Mouse (Mus musculus): Measurements from ENCODE around the gene Tcf15. TPM values are rescaled to one million over a fixed set of nuclear protein-coding genes. Genes with fewer than 3 reads are reported as not detected.

Tcf15 gene
- polyA plus RNA-seq, 1 experiment = 2.9 TPM

DNA sequence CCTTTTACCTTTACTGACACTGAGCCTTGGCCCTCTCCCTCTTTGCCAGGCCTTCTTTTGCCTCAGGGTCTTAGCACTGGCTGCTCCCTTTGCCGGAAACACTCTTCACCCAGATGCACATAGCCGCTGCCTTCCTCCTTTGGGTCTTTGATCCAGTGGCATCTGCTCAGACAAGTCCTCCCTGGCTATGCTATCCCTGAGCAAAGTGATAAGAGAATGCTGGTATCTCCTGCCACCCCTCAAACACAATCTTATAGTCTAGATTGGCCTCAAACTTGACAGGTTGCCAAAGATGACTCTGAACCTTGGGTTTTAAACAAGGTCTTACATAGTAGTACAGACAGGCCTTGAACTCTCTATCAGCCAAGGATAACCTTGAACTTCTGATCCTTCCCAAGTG is 51.2 kb downstream of the Tcf15 start:
- TF ChIP-seq CTCF (conservative IDR thresholded peaks at IDR 0.05; ENCODE audit: insufficient read depth, insufficient read length, low read depth, low read length) (no peak), POLR2A (IDR thresholded peaks at IDR 0.05; ENCODE audit: low read depth, low read length) (no peak)
- H3K27ac ChIP-seq (ENCODE audit: insufficient read depth, low read depth, low read length) = no peak overlapping the region
- H3K27me3 ChIP-seq (replicated peaks; ENCODE audit: control insufficient read depth, insufficient read depth, low read length) = no peaks in the 10 kb centered on the region
- no peaks in the 10 kb centered on the region for H3K36me3 ChIP-seq (ENCODE audit: control insufficient read depth, insufficient read depth, low read length)
- no peak for DNase-seq
- 97% methylated on average over 2 of the region's 2 CpGs for WGBS
- H3K4me1 ChIP-seq (ENCODE audit: control insufficient read depth, insufficient read depth, low read length) = no peaks in the 10 kb centered on the region
- no peak overlapping the region for H3K4me3 ChIP-seq (ENCODE audit: insufficient read depth, low read depth, low read length)

DNA sequence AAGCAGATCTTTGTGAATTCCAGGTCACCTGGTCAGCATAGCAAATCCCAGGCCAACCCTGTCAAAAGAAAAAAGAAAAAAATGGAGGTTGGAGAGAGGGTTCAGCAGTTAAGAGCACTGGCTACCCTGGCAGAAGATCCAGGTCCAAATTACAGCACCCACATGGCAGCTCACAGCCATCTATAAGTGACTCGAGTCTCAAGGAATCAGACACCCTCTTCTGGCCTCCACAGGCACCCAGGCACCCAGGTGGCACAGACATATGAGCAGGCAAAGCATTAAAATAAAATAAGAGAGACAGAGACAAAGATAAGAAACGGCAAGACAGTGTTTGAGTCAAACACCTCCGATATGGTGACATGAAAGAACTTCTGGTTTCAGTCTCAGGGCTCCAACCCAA is 53.5 kb downstream of the Tcf15 start:
- no peak for DNase-seq
- Histone ChIP-seq H3K27ac (ENCODE audit: insufficient read depth, low read depth, low read length) (no peak overlapping the region), H3K27me3 (replicated peaks; ENCODE audit: control insufficient read depth, insufficient read depth, low read length) (no peaks in the 10 kb centered on the region), H3K4me3 (ENCODE audit: insufficient read depth, low read depth, low read length) (no peak overlapping the region), H3K4me1 (ENCODE audit: control insufficient read depth, insufficient read depth, low read length) (no peaks in the 10 kb centered on the region), H3K36me3 (ENCODE audit: control insufficient read depth, insufficient read depth, low read length) (no peaks in the 10 kb centered on the region)
- TF ChIP-seq CTCF (conservative IDR thresholded peaks at IDR 0.05; ENCODE audit: insufficient read depth, insufficient read length, low read depth, low read length) (no peak), POLR2A (IDR thresholded peaks at IDR 0.05; ENCODE audit: low read depth, low read length) (no peak)
- 44% methylated on average over 3 of the region's 3 CpGs for WGBS

DNA sequence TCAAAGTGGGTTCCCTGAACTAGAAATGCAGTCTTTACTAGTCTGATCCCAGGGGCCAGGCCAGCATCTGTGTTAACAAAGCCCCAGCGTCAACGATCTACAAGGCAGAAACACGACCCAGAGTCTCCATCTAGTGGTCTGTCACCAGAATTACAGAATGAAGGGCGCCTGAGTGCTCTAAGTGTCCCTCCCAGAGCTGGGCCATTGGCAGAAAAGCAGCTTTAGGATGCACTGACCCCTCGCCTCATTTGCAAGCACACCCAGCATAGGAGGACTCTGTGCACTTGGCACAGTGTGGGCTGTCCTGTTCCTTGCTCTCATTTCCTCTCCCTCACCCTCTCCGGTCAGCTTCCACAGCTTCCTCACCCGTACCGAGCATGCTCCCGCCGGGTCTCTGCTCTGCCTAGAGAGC is 53.9 kb downstream of the Tcf15 start:
- TF ChIP-seq CTCF (conservative IDR thresholded peaks at IDR 0.05; ENCODE audit: insufficient read depth, insufficient read length, low read depth, low read length) (peak; percentile 85), POLR2A (IDR thresholded peaks at IDR 0.05; ENCODE audit: low read depth, low read length) (no peak)
- Histone ChIP-seq H3K36me3 (ENCODE audit: control insufficient read depth, insufficient read depth, low read length) (no peaks in the 10 kb centered on the region), H3K4me1 (ENCODE audit: control insufficient read depth, insufficient read depth, low read length) (no peaks in the 10 kb centered on the region), H3K27ac (ENCODE audit: insufficient read depth, low read depth, low read length) (no peak overlapping the region), H3K27me3 (replicated peaks; ENCODE audit: control insufficient read depth, insufficient read depth, low read length) (no peaks in the 10 kb centered on the region), H3K4me3 (ENCODE audit: insufficient read depth, low read depth, low read length) (no peak overlapping the region)
- 47% methylated on average over 10 of the region's 10 CpGs for WGBS
- peak; percentile 81 for DNase-seq

Other genes with a start within 250 kb of the Tcf15 start
- gene Angpt4, start 232.4 kb upstream of the Tcf15 start, polyA plus RNA-seq (2012; rRNA removed) = 0.81 and 1.4 TPM in 2 replicates
- 14.2 and 16.2 TPM in 2 replicates for gene Fam110a, start 163.3 kb upstream of the Tcf15 start, polyA plus RNA-seq (2012; rRNA removed)
- 17.4 and 23.6 TPM in 2 replicates for gene Slc52a3, start 147.1 kb upstream of the Tcf15 start, polyA plus RNA-seq (2012; rRNA removed)
- gene Scrt2, start 62.0 kb upstream of the Tcf15 start, polyA plus RNA-seq (2012; rRNA removed) = not detected in 2 replicates
- gene Srxn1, start 38.0 kb upstream of the Tcf15 start, polyA plus RNA-seq (2012; rRNA removed) = 113 and 135 TPM in 2 replicates
- gene Csnk2a1, start 83.3 kb downstream of the Tcf15 start, polyA plus RNA-seq (2012; rRNA removed) = 26.1 and 35.0 TPM in 2 replicates
- 54.6 and 59.5 TPM in 2 replicates for gene Tbc1d20, start 150.3 kb downstream of the Tcf15 start, polyA plus RNA-seq (2012; rRNA removed)
- 150 and 155 TPM in 2 replicates for gene Rbck1, start 189.1 kb downstream of the Tcf15 start, polyA plus RNA-seq (2012; rRNA removed)
- gene Trib3, start 200.5 kb downstream of the Tcf15 start, polyA plus RNA-seq (2012; rRNA removed) = 1.4 and 1.5 TPM in 2 replicates
- 0.12 and 0.50 TPM in 2 replicates for gene Nrsn2, start 233.1 kb downstream of the Tcf15 start, polyA plus RNA-seq (2012; rRNA removed)